Mouse (Mus musculus): ENCODE measurements around the gene Aloxe3.

DNA sequence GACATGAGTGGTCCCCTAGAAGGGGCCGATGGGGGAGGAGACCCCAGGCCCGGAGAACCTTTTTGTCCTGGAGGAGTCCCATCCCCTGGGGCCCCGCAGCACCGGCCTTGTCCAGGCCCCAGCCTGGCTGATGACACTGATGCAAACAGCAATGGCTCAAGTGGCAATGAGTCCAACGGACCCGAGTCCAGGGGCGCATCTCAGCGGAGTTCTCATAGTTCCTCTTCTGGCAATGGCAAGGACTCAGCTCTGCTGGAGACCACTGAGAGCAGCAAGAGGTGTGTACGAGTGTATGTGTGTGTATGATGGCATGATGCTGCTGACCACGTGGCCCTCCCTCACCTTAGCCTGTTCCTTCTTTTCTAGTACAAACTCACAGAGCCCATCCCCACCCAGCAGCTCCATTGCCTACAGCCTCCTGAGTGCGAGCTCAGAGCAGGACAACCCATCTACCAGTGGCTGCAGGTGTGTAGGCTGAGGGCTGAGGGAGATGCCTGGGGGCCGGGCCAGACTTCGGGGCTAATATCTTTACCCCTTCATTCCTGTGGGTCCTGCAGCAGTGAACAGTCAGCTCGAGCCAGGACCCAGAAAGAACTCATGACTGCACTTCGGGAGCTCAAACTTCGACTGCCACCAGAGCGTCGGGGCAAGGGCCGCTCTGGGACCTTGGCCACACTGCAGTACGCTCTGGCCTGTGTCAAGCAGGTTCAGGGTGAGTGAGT, 24.9 kb upstream of the Aloxe3 start:
- TF ChIP-seq POLR2A (IDR thresholded peaks at IDR 0.05; ENCODE audit: borderline replicate concordance, extremely low read depth, insufficient read depth, insufficient read length, poor library complexity, severe bottlenecking) = no peak
- no peak for TF ChIP-seq CTCF (IDR thresholded peaks at IDR 0.05; ENCODE audit: borderline replicate concordance, extremely low read depth, insufficient read depth, insufficient read length)

Measured in brain, embryonic 14.5 days (tissue).